Mouse (Mus musculus) kidney, adult 8-10 months (tissue): ENCODE data around the gene Kif26b.
A peak's percentile ranks its signal among the peaks of the same experiment; 100 is the strongest.

Experiments used
- DNase-seq, 2 experiments: peaks; one replicate each; pipeline ENCODE4 v3.0.0; 2022

The Kif26b gene

DNA sequence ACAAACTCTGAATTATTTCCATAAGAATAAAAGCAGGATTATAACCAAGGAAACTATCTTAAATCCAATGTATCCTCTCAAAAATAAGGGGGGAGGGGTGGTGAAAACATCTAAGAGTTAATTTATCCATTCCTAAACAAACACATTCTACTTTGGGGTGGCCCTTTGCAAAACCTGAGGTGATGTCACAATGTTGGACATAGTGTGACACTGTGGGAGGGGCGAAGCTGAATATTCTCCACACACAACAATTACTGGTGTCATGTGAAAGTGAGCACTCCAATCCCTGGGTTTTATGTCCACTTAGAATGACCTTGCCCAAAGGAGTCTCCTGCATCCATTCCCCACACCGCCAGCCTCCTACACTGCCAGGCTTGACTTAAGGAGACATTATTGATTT is 408.1 kb downstream of the Kif26b start:
- DNase-seq, result no peak

- DNase-seq, result no peak
Observed at GRCm38 (mm10) chr1:178940353-178940752, 411.4 kb downstream of the Kif26b start.

DNA sequence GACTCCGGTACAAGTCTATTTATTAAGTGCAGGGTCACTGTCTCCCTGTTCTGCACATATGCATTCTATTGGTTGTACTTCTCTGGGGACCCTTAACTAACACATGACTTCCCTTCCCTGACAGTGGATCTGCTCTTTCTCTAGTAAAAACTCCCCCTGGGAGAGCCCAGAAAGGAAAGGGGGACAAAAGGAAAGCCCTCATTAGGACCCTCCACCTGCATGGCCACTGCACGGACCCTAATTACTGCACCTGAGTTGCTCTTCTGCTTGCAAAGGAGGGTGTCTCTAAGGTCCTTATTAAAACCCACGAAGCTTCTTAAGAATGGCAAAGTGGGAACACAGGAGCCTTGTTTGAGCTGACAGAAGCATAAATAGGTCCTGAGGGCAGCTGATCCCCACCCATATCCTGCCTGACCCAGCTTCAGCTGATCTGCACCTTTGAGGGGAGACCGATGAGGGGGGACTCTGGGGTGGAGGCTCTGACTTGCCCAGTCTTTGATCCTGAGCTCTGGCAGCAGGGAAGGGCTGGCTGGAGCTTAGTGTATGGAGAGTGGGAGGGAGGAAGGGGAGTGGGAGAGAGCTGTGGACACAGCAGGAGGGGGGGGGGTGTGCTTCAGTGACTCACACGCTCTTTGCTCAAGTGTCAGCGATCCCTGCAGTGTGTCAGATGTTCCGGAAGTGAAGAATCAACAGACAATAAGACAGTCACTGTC is 413.5 kb downstream of the Kif26b start:
- no peak for DNase-seq

DNA sequence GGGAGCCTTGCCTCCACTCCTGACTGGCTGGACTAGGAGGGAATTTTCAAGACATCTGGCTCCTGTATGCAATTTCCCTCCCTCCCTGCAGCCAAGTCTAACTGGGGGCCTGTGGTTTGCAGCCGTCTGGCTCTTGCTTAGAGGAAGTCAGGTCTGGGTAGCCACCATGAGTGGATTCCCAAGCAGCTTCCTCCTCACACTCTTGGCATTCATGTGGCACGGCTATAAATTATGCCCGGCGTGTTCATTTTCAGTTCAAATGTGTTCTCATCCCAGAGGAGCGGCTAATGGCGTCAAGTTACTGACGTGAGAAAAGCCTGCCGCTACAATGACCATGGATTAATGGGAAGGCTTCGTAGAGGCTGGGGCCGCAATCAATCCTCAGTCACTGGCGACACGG is 424.0 kb downstream of the Kif26b start:
- DNase-seq, result no peak

- no peak for DNase-seq
Observed at GRCm38 (mm10) chr1:178958641-178959040, 429.7 kb downstream of the Kif26b start.

DNA sequence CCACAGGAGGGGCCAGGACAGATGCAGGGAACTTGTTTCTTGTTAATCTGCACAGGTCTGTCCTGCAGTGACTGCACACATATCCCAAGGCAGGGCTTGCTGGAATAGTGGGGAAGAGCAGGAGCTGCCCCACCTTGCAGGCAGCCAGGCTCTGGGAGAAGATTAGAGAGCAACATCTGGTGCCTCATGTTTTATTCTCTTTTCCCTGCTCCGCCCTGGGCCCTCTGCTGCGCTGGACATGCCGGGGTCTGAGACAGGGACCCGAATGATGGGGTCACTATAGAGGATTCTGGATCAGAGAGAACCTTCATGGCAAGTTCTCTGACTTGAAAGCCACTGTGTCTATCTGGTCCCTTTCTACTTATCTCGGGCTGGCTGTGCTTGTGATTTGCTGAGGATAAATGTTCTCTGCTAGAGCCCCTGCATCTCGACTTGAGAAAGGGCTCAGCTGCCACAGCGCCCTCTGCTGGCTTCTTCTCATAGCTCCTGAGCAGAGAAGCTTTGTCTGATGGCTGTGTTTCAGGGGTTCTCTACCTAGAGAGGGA is 431.2 kb downstream of the Kif26b start:
- DNase-seq, result peak; percentile 17 to 56

GRCm38 (mm10) chr1:178961661-178962060 is 432.7 kb downstream of the Kif26b start:
- no peak for DNase-seq

GRCm38 (mm10) chr1:178972055-178972454 is 443.1 kb downstream of the Kif26b start:
- no peak for DNase-seq

DNA sequence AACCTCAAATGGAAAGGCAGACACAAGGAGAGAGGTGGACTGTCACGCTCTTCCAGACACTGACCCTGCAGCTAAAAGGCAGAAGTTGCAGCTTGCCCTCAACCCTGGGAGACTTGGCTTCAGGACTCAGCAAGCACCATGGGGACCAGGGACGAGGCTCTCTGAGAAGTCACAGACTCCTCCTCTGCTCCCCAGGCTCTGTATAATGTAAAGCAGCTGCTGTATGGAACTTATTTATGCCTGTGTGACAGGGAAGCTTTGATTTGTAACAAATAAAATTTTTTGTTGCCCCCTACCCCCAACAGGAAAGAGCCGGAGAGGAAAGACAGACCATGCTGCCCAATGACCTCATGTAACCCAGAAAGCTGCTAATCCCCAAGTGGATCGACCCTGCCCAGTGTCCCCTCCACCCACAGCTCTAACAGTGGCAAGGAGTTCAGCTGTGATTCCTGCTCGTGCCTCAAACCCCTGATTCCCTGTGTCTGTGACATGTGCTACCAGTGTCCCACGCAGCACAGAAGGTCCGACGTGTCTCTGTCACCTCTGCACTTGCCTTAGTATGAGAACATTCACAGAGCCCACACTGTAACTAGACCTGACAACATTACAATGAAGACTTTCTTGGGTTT is 449.8 kb downstream of the Kif26b start:
- DNase-seq, result no peak

DNA sequence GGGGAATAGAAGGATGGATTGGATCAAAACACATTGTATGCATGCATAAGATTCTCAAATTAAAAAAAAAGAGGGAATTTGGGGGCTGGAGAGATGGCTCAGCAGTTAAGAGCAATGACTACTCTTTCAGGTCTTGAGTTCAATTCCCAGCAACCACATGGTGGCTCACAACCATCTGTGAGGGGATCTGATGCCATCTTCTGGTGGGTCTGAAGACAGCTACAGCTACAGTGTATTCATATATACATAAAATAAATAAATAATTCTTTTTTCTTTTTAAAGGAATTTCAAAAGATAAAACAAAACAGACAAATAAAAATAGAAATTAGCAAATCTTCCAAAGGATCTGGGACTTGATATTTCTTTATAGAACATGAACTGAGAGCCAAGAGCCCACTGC is 451.3 kb downstream of the Kif26b start:
- no peak for DNase-seq

DNA sequence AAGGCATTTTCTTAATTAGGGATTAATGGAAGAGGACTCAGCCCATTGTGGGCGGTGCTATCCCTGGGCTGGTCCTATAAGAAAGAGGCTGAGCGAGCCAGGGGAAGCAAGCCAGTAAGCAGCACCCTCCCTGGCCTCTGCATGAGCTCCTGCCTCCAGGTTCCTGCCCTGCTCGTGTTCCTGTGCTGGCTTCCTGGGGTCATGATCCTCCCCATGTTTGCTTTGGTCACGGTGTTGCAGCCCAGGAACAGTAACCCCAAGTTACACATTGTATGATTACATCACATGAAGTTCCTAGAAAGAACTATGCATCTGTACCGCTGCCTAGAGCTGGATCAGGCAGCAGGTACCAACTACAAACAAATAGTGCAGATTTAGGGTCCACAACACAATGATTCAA is 452.7 kb downstream of the Kif26b start:
- no peak for DNase-seq

- DNase-seq, result peak; percentile 65 to 75
Observed at GRCm38 (mm10) chr1:178988176-178988575, 459.3 kb downstream of the Kif26b start.
